In genomic region chr4:9031634-9032033, GRCm38 (mm10) we compare ENCODE assay signal across 27 mouse cellular contexts.
DNase-seq lines count a peak whose midpoint lies in the region; ATAC-seq lines count a peak whose summit lies in the region.
"Had no signal": no experiment of that assay in that cellular context is flagged by ENCODE, and none has a peak within 500 bp of the region (broad histone marks: within the 10 kb centered on the region; RNA-seq: fewer than 3 reads in every experiment).

No protein-coding gene starts in this region.

- H3K9ac ChIP-seq in embryonic facial prominence, embryonic 11.5 days (replicated peaks; ENCODE audit: low read length): no peak overlapping the region
- H3K9ac ChIP-seq in limb, embryonic 11.5 days (ENCODE audit: low read length): no peak overlapping the region
- H3K9ac ChIP-seq in limb, embryonic 12.5 days (replicated peaks): no peak overlapping the region
- H3K9ac ChIP-seq: embryonic facial prominence, embryonic 13.5 days; forebrain, embryonic 13.5 days; heart, embryonic 12.5 days; heart, embryonic 15.5 days; hindbrain, embryonic 14.5 days had no signal

- H3K4me1 ChIP-seq in embryonic facial prominence, embryonic 11.5 days (ENCODE audit: control insufficient read depth, insufficient read depth, low read length): no peaks in the 10 kb centered on the region
- peaks cover 35% of the 10 kb centered on the region for H3K4me1 ChIP-seq in embryonic facial prominence, embryonic 10.5 days
- H3K4me1 ChIP-seq in limb, embryonic 11.5 days (ENCODE audit: control insufficient read depth, insufficient read depth, low read length): peaks cover 19% of the 10 kb centered on the region
- peaks cover 48% of the 10 kb centered on the region for H3K4me1 ChIP-seq in limb, embryonic 10.5 days
- peaks cover 38% of the 10 kb centered on the region for H3K4me1 ChIP-seq in limb, embryonic 12.5 days (replicated peaks)

- H3K27me3 ChIP-seq in embryonic facial prominence, embryonic 11.5 days (ENCODE audit: control insufficient read depth, insufficient read depth, low read length): no peaks in the 10 kb centered on the region
- no peaks in the 10 kb centered on the region for H3K27me3 ChIP-seq in embryonic facial prominence, embryonic 10.5 days (replicated peaks; ENCODE audit: low read depth, poor library complexity, severe bottlenecking)
- no peaks in the 10 kb centered on the region for H3K27me3 ChIP-seq in limb, embryonic 11.5 days (ENCODE audit: control insufficient read depth, insufficient read depth, low read length)
- no peaks in the 10 kb centered on the region; the same call in 1 of the 2 replicates for H3K27me3 ChIP-seq in limb, embryonic 10.5 days (ENCODE audit: low read depth, poor library complexity, severe bottlenecking)
- H3K27me3 ChIP-seq in limb, embryonic 12.5 days: peaks cover 17% of the 10 kb centered on the region; the same call in 1 of the 2 replicates
- H3K27me3 ChIP-seq: CH12.LX; forebrain, embryonic 13.5 days; heart, embryonic 12.5 days; heart, embryonic 15.5 days had no signal

- ATAC-seq in embryonic facial prominence, embryonic 11.5 days (replicated peaks; ENCODE audit: insufficient number of reproducible peaks, low FRiP score, low TSS enrichment, low read depth): no peak
- 0 out of 2 replicates have a peak, but pooled peaks have one; percentile 55 for ATAC-seq in limb, embryonic 11.5 days (ENCODE audit: insufficient number of reproducible peaks, low FRiP score, low TSS enrichment, low read depth)
- ATAC-seq in limb, embryonic 12.5 days (ENCODE audit: insufficient number of reproducible peaks, insufficient read depth, low FRiP score, low TSS enrichment, low read depth): peak; percentile 47; the same call in 1 of the 2 replicates
- ATAC-seq: forebrain, embryonic 13.5 days; forebrain, embryonic 16.5 days; hindbrain, postnatal 0 days; inflammation-experienced regulatory T-cells, adult 6 months had no signal

- H3K36me3 ChIP-seq in embryonic facial prominence, embryonic 11.5 days (replicated peaks; ENCODE audit: control insufficient read depth, insufficient read depth, low read depth, low read length): no peaks in the 10 kb centered on the region
- no peaks in the 10 kb centered on the region for H3K36me3 ChIP-seq in embryonic facial prominence, embryonic 10.5 days (replicated peaks)
- no peaks in the 10 kb centered on the region for H3K36me3 ChIP-seq in limb, embryonic 11.5 days (ENCODE audit: control insufficient read depth, insufficient read depth, low read length)
- H3K36me3 ChIP-seq in limb, embryonic 10.5 days: no peaks in the 10 kb centered on the region
- no peaks in the 10 kb centered on the region for H3K36me3 ChIP-seq in limb, embryonic 12.5 days
- H3K36me3 ChIP-seq: embryonic facial prominence, embryonic 13.5 days; forebrain, embryonic 10.5 days; heart, embryonic 12.5 days; heart, embryonic 15.5 days had no signal

- no peak overlapping the region for H3K27ac ChIP-seq in embryonic facial prominence, embryonic 11.5 days (replicated peaks; ENCODE audit: low read depth, low read length)
- H3K27ac ChIP-seq in embryonic facial prominence, embryonic 10.5 days (replicated peaks): no peak overlapping the region
- no peak overlapping the region for H3K27ac ChIP-seq in limb, embryonic 11.5 days (replicated peaks; ENCODE audit: low read depth, low read length)
- no peak overlapping the region for H3K27ac ChIP-seq in limb, embryonic 10.5 days
- no peak overlapping the region for H3K27ac ChIP-seq in limb, embryonic 12.5 days
- H3K27ac ChIP-seq: embryonic facial prominence, embryonic 13.5 days; forebrain, embryonic 10.5 days; forebrain, embryonic 13.5 days; gastrocnemius, adult 2 months; heart, embryonic 15.5 days; hindbrain, embryonic 14.5 days; hindbrain, postnatal 0 days had no signal

- no peak overlapping the region for H3K4me3 ChIP-seq in embryonic facial prominence, embryonic 11.5 days (ENCODE audit: low read depth, low read length)
- H3K4me3 ChIP-seq in embryonic facial prominence, embryonic 10.5 days: no peak overlapping the region
- no peak overlapping the region for H3K4me3 ChIP-seq in limb, embryonic 11.5 days (ENCODE audit: low read depth, low read length)
- no peak overlapping the region for H3K4me3 ChIP-seq in limb, embryonic 10.5 days
- no peak overlapping the region for H3K4me3 ChIP-seq in limb, embryonic 12.5 days (replicated peaks)
- H3K4me3 ChIP-seq: embryonic facial prominence, embryonic 13.5 days; forebrain, embryonic 10.5 days; forebrain, embryonic 13.5 days; gastrocnemius, adult 2 months; heart, embryonic 12.5 days; heart, embryonic 15.5 days had no signal

- no peaks in the 10 kb centered on the region for H3K9me3 ChIP-seq in embryonic facial prominence, embryonic 11.5 days (replicated peaks; ENCODE audit: control insufficient read depth, low read length)
- no peaks in the 10 kb centered on the region for H3K9me3 ChIP-seq in embryonic facial prominence, embryonic 10.5 days
- no peaks in the 10 kb centered on the region for H3K9me3 ChIP-seq in limb, embryonic 11.5 days (ENCODE audit: control insufficient read depth, low read length)
- H3K9me3 ChIP-seq in limb, embryonic 10.5 days (replicated peaks): no peaks in the 10 kb centered on the region
- no peaks in the 10 kb centered on the region for H3K9me3 ChIP-seq in limb, embryonic 12.5 days
- H3K9me3 ChIP-seq: embryonic facial prominence, embryonic 13.5 days; forebrain, embryonic 10.5 days; forebrain, embryonic 13.5 days; heart, embryonic 12.5 days; heart, embryonic 15.5 days had no signal

- DNase-seq in embryonic facial prominence, embryonic 11.5 days (ENCODE audit: low spot score): peak; percentile 25
- DNase-seq in embryonic facial prominence, embryonic 10.5 days (ENCODE audit: low spot score): no peak
- peak; percentile 58 for DNase-seq in limb, embryonic 11.5 days (ENCODE audit: low spot score)
- no peak for DNase-seq in limb, embryonic 10.5 days (ENCODE audit: low spot score)
- no peak for DNase-seq in thymus, adult 18-20 months
- DNase-seq in lung, postnatal 4 days: no peak
- DNase-seq: adrenal gland, adult 2 months; adrenal gland, postnatal 14 days; B cell, adult 2 months; cerebellum, adult 11 months; cerebellum, adult 2 months; gastrocnemius, adult 2 months; gastrocnemius, postnatal 14 days; heart, adult 18-20 months; heart, postnatal 14 days; heart, postnatal 4 days had no signal

- WGBS in embryonic facial prominence, embryonic 11.5 days: 42% methylated on average over 6 of the region's 6 CpGs
- WGBS in embryonic facial prominence, embryonic 10.5 days: 43% methylated on average over 6 of the region's 6 CpGs
- 38% methylated on average over 6 of the region's 6 CpGs for WGBS in limb, embryonic 11.5 days
- 51% methylated on average over 6 of the region's 6 CpGs for WGBS in limb, embryonic 10.5 days
- 22% methylated on average over 6 of the region's 6 CpGs for WGBS in limb, embryonic 12.5 days

- no peak overlapping the region for H3K4me2 ChIP-seq in embryonic facial prominence, embryonic 11.5 days (ENCODE audit: low read depth, low read length)
- no peak overlapping the region for H3K4me2 ChIP-seq in limb, embryonic 11.5 days (ENCODE audit: low read depth, severe bottlenecking)
- no peak overlapping the region for H3K4me2 ChIP-seq in limb, embryonic 12.5 days
- H3K4me2 ChIP-seq: embryonic facial prominence, embryonic 13.5 days; forebrain, embryonic 13.5 days; heart, embryonic 12.5 days; heart, embryonic 15.5 days; hindbrain, embryonic 14.5 days had no signal

Comparison
In these comparisons a context has a peak if more than half of its experiments do, and no peak if none do; other contexts are left out.
1. DNase-seq: peak in embryonic facial prominence, embryonic 11.5 days (single experiment) and limb, embryonic 11.5 days (single experiment); none in embryonic facial prominence, embryonic 10.5 days (single experiment), limb, embryonic 10.5 days (single experiment), thymus, adult 18-20 months (0 of 2) and lung, postnatal 4 days (0 of 2).